Mouse (Mus musculus): ENCODE measurements at regions not wholly inside any gene's neighbourhood (a gene's known extent, or its start where the extent isn't known, plus 50 kb on each side); places are given as distances from the start of the nearest gene placed in this dataset.

- TF ChIP-seq CTCF (IDR thresholded peaks at IDR 0.05; ENCODE audit: borderline replicate concordance, extremely low read depth, insufficient read depth, insufficient read length) (no peak), POLR2A (IDR thresholded peaks at IDR 0.05; ENCODE audit: borderline replicate concordance, extremely low read depth, insufficient read depth, insufficient read length, poor library complexity, severe bottlenecking) (no peak)
These were observed 101.9 kb upstream of the Syt13 start for GRCm38 (mm10) chr2:92813028-92813427.

All from brain, embryonic 14.5 days (tissue).